Mouse (Mus musculus): ENCODE measurements around the gene Sec61a1.

Gene Sec61a1

DNA sequence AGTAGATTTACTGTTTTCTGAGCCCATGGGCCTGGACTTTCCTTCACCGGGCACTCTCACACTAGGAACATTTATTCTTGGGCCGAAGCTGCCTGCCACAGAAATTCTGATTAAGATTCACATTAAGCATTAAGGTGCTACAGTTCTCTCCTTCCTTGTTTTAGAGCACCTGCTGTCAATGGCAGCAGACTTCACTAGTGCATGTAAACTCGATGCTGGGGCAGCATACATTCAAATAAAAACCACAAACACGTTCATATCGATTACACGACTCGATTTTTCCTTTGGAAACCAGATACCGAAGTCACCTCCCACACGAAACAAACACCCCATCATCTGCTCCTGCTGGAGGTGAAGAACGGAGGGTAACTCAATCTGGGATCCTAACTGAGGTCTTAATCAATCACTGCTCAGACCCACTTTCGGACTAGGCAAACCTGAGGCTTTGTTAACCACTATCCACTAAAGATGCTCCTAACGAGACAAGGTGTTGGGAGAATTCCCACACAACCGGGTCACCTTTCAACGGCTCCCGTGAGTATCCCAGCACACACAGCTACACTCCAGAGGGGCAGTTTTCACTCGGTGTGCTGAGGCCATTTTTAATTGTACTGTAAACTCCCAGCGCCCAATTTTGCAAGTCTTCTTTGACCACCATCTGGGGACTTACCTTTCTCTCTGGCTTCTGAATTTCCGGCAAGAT lies 853 bp downstream of the Sec61a1 start:
- DNase-seq (ENCODE audit: low read depth, low spot score): no peak

DNA sequence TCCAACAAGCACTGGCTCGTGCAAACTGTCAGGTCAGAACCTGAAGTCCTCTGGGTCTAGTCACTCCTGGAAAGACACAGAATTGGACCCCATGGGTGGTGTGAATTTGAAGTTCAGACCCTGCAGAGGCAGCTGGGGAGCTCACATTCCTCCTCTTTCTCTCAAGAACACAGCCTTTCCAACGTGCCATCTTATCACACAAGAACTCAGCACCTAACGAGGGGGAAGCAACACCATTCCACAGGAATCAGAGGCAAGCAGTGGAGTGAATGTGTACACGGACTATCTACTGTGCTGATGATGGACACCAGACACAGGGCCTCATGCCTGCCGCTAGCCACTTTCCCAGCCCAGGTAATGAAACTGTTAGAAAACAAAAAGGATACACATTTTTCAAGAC lies 2.0 kb downstream of the Sec61a1 start:
- DNase-seq (ENCODE audit: low read depth, low spot score): no peak

DNA sequence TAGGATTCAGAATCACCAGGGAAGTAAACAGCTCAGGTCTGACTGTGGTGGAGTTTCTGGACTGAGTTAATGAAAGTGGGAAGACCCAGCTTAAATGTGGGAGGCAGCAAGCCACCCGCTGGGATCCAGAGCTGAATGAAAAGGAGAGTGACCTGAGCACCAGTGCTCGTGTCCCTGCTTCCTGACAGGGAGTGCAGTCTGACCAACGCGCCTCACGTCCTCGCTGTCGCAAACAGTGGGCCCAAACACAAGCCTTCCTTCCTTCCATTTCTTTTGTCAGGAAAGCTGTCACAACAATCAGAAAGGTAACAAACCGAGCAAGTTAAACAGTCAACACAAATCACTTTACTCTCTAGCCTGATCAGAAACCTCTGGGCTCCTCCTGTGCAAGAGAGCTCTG lies 2.7 kb downstream of the Sec61a1 start:
- DNase-seq (ENCODE audit: low read depth, low spot score): no peak

DNA sequence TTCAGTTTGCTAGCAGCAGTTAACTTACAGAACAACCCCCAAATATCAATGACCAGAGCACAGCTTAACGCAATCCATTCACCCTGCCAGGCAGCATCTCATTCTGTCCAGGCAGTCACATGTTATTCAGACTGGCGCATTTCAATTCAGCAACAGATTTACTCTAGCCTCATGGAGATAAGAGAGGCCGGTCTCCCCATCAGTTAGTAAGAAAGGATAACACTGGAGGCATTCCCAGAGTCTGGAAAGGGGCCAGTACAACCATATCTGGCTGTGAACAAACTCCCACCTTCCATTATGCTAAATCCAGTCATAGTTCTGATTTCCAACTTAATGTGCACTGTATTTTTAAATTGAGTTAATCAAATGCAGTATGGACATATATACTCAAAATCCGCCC lies 4.2 kb downstream of the Sec61a1 start:
- no peak for DNase-seq (ENCODE audit: low read depth, low spot score)

DNA sequence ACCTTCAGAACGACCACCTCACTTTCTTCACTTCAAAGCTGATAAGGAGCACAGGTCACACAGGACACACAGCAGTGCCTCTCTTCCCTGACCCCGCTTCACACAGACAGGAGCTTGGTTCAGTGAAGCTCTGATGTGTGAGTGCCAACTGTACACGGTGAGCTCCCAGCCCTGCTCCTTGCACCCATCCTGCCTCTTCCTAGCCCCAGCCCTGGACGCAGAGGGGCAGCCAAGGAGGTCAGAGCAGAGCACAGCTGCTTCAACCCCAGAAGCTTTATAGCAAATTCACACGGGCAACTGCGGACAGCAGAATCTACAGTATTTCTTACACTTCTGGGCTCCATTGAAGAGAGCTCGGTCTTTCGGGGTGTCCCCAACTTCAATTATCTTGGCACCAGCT lies 4.7 kb downstream of the Sec61a1 start:
- no peak for DNase-seq (ENCODE audit: low read depth, low spot score)

DNA sequence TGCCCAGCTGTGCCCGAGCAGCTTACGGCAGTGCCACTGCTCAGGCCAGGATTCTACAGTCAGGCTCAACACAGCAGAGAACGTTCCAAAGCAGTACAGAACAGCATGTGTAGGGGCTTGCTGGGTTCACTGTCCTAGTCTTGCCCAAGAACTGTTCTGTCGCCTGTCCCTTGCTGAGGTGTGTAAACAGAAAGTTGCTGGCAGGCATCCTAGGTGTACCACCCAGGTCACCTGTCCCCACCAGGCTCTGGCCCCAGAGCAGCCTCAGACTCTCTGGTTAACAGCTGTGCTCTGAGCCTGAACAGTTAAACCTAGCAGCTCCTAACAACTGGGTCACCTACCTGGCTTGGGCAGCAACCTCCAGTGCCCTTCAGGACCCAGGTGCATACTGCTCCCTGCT lies 15.7 kb downstream of the Sec61a1 start:
- DNase-seq (ENCODE audit: low read depth, low spot score): no peak

DNA sequence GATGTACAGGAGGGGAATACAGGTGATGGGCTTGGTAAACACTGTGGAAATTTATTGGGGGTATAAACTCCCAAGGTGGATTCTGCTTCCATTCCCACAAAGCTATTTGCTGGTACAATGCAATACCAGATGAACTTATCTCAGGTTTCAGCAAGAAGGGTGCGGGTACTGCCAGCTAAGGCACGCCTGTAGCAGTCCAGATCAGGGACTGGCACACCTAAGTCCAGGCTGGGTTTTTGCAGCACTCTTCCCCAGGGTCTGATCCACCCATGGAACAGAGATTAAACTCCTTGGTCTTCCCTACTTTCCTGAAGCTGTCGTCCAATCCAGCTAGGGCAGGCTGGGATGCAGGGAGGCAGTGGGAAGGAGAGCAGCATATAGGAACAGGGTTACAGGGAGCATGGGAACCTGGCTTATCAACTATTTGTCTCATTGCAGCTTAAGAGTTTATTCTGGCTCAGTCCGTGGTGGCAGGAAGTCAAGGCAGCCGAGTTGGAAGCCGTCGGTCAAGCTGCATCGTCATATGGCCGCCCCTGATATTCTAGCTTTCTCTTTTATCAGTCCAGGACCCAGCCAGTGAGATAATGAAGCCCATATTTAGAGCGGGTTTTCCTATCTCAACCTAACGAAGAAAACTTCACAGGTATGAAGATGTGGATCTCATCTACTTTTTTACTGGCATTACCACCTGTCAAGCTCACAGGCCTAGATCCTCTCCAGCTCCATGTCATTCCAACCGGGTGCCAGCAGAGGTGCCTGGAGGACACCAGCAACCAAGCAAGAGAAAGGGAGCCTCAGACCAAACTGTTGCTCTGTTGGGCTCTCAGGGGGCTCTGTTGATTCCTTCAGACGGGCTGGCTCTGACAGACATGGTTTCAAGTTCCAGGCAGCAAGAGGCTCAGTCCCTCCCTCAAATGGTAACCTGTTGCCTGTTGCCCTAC lies 16.4 kb downstream of the Sec61a1 start:
- no peak for DNase-seq (ENCODE audit: low read depth, low spot score)

DNA sequence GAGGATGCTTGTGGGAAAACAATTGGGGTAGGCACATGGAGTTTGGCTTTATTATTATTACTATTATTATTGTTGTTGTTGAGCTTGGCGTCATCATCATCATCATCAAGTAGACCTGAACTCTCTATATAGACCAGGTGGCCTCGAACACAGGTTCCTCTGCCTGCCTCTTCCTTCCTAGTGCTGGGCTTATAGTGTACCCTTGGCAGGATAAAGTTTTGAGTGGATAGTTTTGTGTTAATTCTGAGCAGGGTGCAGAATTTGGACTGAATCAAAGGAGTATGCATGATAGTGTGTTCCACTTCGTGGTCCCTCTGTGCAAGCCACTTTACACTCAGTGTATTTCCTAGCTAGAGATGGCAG lies 18.3 kb downstream of the Sec61a1 start:
- DNase-seq (ENCODE audit: low read depth, low spot score): no peak

DNA sequence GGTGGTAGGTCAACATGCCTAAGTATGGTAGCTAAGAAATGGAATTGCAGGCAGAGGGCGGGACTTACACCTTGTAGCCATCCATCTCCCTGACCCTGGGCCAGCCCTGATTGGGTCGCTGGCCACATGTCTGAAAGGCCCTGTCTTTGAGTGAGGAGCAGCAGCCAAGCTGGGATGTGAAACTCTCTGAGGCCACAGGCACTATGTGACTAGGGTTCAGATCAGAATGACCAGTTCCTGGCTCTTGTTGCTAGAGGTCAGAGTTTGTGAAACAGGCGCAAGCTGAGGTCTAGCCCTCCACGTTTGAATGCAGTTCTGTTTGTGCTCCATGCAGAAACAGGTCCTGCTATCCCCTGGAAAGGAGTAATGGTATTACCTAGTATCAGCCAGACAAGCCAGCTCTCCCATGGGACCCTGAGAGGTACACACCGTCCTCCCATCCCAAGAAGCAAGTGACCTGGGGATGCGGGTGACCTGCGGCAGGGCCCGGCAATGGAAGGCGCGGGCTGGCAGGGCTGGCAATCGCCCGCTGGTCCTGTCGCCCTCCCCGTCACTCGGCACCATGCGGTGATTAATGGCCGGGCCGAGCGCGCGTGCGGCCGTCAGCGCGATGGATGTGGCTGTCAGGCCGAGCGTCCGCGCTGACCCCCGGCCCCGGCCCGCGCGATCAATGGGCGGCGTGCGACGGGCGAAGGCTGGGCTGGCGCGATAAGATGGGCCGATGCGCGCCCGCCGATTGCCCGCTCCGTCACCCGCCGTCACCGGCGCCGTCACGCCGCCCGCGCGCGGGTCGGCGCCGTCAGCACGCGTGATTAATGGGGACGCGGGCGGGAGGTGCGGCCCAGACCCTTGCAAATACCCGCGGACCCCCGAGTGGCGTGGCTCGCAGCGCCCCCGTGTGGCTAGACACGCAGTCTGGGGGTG lies 19.0 kb downstream of the Sec61a1 start:
- peak; percentile 65 for DNase-seq (ENCODE audit: low read depth, low spot score)

DNA sequence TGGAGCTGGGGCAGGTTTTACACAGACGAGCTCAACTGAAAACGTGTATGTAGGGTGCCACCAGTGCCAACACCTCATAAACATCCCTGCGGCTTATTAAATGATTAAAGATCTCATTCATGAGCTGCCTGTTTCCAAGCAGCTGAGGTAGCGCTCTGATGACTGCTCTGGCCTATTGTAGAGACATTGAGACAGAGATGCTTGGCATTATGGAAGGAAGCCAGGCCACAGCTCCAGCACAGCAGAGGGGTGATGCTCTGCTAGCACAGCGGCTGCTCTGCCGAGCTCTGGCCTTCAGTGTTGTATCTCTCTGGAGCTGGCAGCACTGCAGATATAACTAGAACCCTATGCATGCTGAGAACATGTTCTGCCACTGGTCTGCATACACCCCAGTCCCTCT lies 25.0 kb downstream of the Sec61a1 start:
- DNase-seq (ENCODE audit: low read depth, low spot score): no peak

DNA sequence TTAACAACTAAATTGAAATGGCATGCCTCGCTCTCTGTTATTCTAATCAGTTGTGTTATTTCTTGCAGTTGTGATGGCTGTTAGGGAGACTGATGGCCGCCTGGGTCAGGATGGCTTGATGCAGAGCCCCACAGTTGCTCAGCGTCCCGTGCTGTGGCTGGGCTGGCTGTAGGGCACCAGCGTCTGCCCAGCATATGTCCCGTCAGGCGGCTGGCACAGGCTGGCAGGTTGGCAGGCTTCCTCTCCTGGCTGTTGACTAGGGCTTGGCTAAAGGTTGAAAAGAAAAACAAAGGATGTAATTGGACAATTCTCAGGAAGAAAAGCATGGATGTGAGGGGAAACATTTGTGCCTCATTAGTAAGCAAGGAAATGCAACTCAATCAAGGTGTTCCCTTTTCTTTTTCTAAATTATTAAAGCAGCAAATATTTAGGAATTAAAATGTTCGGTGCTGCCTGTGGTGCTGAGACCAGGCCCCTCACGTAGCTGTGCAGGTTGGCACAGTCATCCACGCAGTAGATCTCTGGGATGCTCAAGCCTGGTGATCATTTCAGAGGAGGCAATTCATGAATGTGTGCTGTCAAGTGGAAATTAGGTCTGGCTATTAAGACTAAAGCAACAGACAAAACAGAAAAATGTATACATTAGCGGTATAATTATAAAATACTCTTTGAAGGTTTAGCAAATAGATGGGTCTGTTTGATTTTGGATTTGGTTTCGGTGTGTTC lies 27.9 kb downstream of the Sec61a1 start:
- no peak for DNase-seq (ENCODE audit: low read depth, low spot score)

DNA sequence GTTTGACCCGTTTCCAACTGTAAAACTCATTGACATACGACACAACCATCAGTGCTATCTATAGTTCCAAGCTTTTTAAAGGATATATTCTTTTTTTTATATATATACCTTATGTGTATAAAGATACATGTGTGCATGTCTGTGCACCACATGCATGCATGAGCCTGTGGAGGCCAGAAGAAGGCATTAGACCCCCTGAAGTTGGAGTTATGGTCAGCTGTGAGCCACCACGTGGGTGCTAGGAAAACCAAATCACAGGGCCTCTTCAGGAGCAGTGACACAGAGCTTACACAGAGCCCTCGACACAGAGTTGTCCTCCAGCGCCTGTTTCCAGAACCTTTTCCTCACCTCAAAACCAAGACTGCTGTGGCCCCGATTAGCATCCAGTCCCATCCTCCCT lies 28.9 kb downstream of the Sec61a1 start:
- DNase-seq (ENCODE audit: low read depth, low spot score): no peak

DNA sequence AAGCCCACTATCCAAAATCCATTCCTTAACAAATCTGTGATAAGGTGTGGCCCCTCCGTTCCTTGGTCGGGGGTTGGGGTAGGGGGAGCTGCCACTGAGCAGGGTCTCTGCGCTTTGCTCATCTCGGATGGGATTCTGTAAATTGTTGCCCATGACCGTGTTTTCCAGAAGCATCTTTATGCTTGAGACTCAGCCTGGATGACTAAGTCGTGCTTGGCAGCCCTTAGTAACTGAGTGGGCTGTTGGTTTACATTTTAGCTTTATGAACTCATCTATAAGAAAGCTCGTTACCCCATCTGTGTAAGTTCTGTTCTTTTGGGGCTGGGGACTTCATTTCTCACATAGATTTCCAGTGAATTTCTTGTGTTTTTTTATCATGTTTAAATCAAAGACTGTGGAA lies 29.7 kb downstream of the Sec61a1 start:
- DNase-seq (ENCODE audit: low read depth, low spot score): no peak

DNA sequence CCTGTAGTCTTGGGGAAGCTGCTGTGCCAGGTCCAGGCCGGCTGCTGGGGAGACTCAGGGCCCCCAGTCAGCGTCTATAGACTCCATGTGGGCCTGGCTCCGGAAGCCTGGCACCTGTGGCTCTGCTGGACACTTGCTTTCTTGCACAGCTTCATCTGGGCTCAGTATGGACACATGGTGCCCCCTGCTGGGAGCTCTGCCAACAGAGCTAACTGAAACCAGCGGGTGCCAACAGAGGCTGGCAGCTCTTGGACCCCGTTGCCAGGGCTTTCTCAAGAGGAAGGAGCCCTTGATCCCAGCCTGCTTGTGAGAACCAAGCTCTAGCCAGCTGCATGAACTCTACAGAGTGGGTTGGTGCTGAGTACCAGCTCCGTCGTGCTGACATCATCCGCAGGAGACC lies 31.8 kb downstream of the Sec61a1 start:
- DNase-seq (ENCODE audit: low read depth, low spot score): no peak

DNA sequence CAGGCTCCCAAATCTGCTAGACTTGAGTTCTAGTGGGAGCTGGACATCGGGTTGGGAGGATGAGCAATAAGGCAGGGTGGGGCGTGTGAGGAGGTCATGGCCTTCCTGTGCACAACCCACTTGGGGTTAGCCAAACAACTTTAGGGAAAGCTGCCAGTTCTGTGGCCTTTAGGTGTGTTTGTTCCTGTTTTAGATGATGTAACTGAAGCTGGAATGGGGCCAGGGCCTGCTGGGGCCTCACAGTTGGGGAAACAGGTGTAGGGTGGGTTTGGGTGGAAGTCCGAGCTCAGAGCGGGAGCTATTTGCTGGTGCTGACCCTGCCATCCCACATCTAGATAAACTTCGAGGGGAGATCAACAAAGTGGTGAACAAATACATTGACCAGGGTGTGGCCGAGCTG lies 33.3 kb downstream of the Sec61a1 start:
- no peak for DNase-seq (ENCODE audit: low read depth, low spot score)

DNA sequence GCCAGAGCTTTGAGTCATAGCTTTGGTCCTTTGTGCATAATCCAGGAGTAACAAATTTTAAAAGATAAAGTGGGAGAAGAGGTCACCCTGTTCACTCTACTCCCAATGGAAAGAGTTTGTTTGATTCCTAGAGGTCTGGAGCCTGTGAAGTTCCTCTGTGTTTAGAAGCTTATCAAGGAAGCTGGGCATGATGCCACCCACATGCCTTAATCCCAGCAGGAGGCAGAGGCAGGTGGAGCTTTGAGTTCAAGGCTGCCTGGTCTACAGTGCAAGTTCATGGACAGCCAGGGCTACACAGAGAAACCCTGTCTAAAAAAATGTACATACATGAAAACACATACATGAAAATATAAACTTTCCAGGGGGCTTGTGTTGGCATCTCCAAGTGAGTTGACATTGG lies 34.8 kb downstream of the Sec61a1 start:
- no peak for DNase-seq (ENCODE audit: low read depth, low spot score)

DNA sequence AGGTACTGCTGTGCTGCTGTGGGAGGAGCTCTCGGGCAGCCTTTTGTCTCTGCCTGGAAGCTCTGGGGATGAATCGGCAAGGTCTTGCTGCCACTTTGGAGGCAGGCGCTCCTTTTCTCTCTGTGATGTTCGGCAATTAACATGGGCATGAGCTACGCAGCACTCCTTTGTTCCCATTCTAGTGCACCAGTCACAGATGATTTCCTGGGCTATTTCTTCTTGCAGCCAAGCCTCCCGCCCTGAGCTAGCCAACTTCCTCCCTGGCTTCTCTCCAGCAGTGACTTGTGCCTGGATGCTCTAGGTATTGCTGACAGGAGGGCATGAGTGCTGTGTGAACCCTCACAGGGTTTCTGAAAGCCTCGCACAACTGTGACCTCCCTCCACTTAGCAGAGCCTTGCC lies 35.6 kb downstream of the Sec61a1 start:
- DNase-seq (ENCODE audit: low read depth, low spot score): no peak

DNA sequence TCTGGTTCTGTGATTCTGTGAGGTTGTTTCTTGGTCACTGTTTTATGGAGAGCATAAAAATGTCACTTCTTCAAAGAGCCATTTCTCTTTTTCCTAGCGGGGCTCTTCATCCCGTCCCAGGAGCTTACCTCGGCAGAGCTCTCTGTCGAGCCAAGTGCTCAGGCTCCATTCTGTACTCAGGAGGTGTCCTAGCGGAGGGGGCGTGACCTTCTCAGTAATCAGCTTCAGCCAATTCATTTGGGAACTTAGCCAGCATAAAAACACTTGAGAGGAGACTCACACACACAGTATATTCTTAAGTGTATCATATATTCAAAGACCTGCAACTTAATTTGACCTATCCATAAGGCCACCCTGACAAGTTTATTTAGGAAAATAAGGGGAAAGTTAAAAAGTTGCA lies 38.3 kb downstream of the Sec61a1 start:
- no peak for DNase-seq (ENCODE audit: low read depth, low spot score)

DNA sequence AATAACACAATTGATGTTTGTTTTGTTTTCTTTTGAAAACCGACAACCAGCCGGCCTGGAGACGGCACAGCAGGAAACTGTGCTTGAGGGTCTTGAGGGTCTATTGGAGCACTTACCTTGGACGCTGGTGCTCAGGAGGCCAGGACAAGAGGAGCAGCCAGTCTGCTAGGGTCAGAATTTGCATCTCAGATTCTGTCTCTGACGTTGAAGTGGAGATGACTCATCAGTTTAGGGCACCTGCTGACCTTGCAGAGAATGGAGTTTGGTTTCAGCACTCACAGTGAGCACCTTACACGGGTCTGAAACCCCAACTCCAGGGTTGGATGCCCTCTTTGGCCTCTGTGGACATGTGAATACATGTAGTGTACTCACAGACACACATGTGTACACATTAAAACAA lies 48.8 kb downstream of the Sec61a1 start:
- no peak for DNase-seq (ENCODE audit: low read depth, low spot score)

DNA sequence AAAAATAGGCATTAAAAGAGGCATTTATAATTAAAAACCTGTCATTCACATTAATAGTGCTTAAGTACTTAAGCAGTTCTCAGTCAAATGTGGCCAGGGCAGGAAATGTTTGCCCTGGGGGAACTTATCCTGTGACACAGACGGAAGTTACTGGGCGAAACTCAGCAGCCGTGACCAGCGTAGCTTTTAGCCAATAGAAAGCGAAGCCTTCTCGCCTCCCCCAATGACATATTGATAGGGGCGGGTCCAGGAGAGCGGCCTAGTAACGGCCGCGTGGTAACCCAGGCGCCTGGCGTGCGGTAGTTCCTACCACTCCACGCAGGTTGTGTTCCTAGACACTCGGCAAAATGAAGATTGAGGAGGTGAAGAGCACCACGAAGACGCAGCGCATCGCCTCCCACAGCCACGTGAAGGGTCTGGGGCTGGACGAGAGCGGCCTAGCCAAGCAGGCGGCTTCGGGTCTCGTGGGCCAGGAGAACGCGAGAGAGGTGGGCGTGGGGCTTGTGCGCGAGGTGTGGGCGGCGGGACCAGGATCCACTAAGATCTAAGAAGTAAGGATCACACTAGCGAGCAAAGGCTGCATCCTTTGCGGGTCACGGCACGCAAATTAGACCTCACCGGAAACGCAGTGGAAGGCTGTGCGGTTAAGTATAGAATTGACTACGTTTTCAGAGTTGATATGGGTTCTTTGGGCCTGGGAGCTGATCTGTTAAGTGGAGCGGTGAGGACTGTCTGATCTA lies 53.4 kb downstream of the Sec61a1 start, which contains the start of gene Ruvbl1:
Gene Ruvbl1 (plus strand): TSS at position 229 of the 740 bp plus-strand sequence.
- DNase-seq (ENCODE audit: low read depth, low spot score): peak; percentile 86

DNA sequence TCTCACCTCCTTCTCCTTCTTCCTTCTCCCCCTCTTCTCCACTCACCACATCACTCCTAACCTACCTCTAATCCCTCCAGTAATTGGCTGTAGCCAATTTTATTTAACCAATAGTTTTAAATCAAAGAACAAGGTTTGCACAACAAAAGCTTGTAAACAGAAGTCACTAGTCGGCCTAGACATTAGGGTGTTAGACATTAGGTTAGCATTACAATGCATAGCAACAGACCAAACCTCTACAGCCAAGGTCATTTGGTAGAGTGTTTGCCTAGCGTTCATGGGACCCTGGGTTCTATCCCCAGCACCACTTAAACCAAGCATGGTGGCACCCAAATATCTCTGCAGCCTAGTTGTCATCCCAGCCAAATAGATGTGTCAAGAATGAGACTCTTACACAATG lies 64.2 kb downstream of the Sec61a1 start:
- DNase-seq (ENCODE audit: low read depth, low spot score): no peak
